Mouse (Mus musculus): Measurements from ENCODE around the gene Gm29427.

DNA sequence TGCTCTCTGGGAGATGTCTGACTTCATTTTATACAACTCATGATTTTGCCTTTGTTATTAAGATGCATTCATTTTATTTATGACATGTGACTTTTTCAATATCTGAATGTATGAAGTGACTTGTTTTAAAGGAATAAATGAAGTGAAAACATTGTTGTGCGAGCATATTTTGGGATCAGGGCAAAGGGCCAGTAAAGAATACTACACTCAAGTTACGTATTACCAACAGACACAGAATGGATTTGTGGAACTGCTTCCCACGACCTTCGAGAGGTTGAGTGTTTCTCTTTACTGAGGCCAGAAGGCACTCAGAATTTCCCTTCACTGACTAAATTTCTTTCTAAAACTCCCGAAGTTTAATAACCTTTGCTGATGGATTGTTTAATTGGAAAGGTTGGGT is 8.6 kb upstream of the Gm29427 start:
- TF ChIP-seq CTCF (IDR thresholded peaks at IDR 0.05; ENCODE audit: low read depth), result no peak
- TF ChIP-seq EP300 (optimal IDR thresholded peaks at IDR 0.05), result no peak

Measured in stomach, postnatal 0 days (tissue).